Mouse (Mus musculus) frontal cortex, adult 2 months (tissue): ENCODE results near the gene Chrna1. TPM values are rescaled to one million over a fixed set of nuclear protein-coding genes. Genes with fewer than 3 reads are reported as not detected.

Experiments used
- DNase-seq, 2 experiments: peaks; one replicate each; pipeline ENCODE4 v3.0.0; 2022; ENCODE audit warnings: low spot score in 1 of 2; ENCODE audit errors: extremely low spot score in 1 of 2
- polyA plus RNA-seq: library from polyadenylated mRNA; depleted of rRNA; stranded (reverse); fragments of >200 nt; gene quantifications from 2 replicates; pipeline ENCODE4 v1.2.3, GENCODE M21; 2012; rRNA removed

Gene Chrna1
- polyA plus RNA-seq, 1 experiment: 0.10 TPM

DNA sequence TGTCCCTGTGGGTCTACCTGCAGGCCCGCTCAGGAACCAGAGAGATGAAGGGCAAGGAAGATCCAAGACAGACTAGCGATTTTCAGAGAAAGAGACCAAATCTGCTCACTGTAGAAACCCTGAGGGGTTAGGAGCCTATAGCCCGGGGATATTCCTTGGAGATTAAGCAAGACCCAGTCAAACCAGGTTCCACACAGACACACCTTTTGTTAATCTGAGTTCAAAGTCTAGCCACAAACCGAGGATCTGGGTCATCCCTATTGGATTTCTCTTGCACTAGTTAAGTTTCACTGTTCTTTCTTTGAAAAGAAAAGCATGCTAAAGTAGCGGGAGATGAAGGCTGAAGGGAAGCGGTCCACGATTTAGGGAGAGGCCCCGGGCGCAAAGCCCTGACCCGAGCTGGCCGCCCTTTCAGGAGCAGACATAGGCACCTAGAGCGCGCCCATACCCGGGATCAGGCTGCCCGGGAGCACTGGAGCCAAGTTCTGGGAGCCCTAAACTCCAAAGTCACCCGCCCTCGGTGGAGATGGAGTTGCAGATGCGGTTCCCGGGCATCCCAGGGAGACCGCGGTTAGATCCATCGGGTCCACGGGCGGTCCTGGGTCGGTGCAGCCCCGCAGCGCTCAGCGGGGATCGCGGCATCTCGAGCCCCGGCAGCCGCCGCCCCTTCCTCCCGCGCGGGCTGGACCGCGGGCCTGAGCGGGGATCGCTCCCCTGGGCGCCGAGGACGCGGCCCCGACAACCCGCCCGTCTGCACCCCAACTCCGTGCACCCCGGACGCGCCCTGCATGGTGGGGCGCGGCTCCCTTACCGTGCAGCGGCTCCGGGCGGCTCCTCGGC lies 51.4 kb downstream of the Chrna1 start:
- DNase-seq: no peak

DNA sequence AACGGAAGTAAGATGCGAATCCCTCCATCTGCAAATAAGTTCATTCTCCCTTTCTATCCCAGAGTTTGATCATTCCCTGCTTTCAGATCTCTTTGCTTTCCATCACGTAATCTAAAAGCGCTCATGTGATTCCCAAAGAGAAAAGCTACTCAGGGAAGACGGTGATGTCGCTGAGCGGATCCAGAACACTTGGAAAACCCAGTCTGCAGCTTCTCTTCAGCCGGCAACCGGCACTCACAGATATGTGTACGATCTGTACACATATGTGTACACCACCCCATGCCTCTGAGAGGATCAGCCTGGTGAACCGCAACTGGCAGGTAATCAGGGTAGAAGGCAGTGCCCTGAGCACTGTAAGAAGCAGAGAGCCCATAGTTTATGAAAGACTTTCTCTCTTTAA lies 52.2 kb downstream of the Chrna1 start:
- no peak for DNase-seq

DNA sequence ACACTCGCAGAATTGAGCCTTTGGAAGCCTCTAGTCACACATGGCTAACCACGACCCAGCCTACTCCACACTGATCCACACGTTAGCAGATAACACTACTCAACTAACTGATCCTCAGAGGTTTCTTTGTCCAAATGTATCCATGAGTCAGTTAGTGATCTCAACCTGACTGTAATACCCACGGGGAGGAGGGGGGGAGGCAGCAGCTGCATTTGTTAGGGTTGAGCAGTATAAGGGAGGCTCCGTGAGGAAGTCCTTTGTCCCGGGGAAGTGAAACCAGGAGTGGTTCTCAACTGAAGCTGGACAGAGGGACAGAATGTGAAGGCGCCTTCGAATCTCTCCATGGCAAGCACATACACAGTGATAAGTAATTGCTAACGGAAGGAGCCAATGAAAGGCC lies 53.4 kb downstream of the Chrna1 start:
- DNase-seq: no peak

DNA sequence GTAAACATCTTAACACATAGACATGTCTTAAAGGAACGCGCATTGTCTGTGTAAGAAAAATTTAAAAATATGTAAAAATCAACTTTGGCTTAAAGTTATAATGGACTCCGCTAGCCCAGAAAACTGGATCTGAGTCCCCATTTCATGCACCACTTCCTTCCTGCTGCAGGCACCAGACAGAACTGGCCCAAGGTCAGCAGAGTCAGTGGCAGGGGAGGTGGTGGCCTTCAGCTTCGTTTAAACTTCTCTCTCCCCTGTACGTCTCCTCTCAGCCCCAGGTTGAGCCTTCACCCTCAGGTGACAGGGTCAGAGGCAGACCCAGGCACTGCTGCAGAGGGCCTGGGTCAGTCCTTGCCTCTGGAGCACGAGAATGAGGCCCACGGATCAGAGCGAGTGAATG lies 57.2 kb downstream of the Chrna1 start:
- no peak for DNase-seq

DNA sequence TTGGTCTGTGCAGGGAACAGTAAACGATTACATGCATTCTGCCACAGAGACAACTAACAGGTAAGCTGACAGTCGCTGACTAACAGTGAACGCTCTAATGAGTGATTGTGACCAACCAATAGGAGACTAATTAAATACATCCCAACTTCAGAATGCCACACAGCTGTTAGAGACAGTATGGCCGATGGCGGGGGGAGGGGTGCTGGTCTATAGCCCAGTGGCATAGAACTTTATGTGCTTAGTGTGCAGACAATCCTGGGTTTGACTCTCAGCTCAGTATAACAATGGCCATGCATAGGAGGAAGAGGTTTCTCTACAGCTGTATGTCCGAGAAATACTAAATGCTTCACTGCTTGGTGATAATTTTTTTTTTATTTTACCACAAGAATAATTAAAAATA lies 57.8 kb downstream of the Chrna1 start:
- no peak for DNase-seq

DNA sequence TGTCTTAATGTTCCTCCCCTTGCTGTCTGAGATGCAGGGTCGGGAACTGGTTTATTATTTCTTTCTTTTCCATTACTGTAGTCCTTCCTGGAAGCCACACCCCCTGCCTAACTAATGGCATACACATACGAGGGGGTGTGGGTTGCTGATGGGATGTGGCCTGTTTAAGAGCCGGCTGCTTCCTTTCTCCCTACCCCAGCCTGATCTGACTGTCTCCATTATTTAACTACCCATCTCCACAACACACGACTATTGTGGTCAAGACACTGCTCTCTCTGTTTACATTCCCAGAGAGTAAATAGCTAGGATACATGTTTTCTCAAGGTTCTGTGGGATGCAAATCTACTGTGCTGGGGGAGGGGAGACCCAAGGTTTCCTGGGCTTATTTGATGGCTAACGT lies 58.4 kb downstream of the Chrna1 start:
- no peak for DNase-seq

DNA sequence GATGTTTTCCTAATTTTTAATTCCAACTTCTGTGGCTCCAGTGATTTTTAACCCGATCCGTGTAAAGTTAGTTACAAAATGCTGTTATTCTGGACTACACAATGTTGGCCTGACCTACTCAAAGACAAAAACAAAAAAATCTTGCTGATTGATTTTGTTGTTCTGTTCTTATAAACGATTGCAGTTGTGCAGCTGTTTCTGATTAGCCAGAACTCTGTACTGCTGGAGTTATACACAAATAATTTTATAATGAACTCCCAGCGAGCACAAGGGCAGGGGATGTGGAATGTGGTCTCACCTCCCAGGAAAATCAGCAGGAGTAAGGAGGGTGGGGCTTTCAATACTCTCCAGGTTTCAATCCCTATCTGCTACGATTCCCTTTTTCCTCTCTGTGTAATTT lies 61.2 kb downstream of the Chrna1 start:
- DNase-seq: no peak

DNA sequence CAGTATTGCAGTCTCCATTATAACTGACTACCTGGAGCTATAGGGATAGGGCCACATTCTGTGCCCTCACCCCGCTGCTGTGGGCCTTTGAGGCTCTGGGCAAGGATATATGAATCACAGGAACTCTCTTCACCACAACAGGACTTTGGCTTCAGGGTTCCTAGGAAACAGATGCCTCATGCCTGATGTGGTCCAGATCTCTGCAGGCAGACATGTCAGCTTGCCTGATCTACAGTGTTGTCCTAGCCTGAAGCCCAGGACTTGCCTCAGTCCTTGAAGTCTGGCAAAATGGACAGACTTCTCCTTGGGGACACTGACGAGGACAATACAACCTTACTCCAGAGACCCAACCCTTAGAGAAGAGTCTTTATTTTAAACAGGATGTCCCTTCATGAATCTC lies 61.8 kb downstream of the Chrna1 start:
- no peak for DNase-seq

DNA sequence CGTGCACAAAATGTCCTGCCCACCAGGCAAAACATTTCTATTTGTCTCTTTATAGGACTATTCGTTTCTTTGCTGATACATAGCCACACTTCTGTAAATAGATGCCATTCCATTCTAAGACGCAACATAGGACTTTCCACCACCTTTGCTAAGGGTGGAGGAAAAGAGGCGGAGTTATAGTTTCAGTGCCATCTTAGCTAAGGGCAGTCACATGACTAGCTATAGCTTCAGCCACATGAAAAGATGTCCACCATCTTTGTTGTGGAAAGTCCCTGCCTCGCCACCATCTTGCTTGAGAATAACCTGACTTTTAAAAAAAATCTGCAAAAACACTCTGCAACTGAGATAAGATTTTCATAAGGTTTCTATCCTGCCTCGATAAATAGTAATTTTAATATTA lies 66.0 kb downstream of the Chrna1 start:
- no peak for DNase-seq

Other genes with a start within 250 kb of the Chrna1 start
- gene Gpr155, start 193.8 kb downstream of the Chrna1 start, polyA plus RNA-seq: 20.9 and 25.1 TPM in 2 replicates
- 5.1 and 5.3 TPM in 2 replicates for gene Wipf1, start 50.6 kb downstream of the Chrna1 start, polyA plus RNA-seq
- 1,037 and 1,069 TPM in 2 replicates for gene Chn1, start 195.0 kb upstream of the Chrna1 start, polyA plus RNA-seq